Mouse (Mus musculus) intestine, embryonic 14.5 days (tissue): ENCODE results near the gene Npm3. TPM values are rescaled to one million over a fixed set of nuclear protein-coding genes. Genes with fewer than 3 reads are reported as not detected.

Source experiments
- ATAC-seq: fragments of 200-750 bp; cut with Nextera tagmentation; replicated peaks from 2 replicates; pipeline ENCODE4 v1.8.0; 2017; ENCODE audit warnings: low read depth, moderate number of reproducible peaks, moderate TSS enrichment, moderate library complexity; ENCODE audit not compliant: low FRiP score, low TSS enrichment
- DNase-seq: peaks from one replicate; pipeline ENCODE4 v3.0.0-alpha.2; 2018; ENCODE audit warnings: low spot score
- H3K27ac ChIP-seq: fragments of 300-500 bp; sonication (generic); 2 replicates; pipeline ENCODE4 v1.5.1; 2014; ENCODE audit warnings: low read depth, mild to moderate bottlenecking, control low read depth
- H3K27me3 ChIP-seq: fragments of 300-500 bp; sonication (generic); replicated peaks from 2 replicates; pipeline ENCODE4 v1.6.1; 2014; ENCODE audit warnings: low read length, control low read depth; ENCODE audit not compliant: control insufficient read depth, insufficient read depth
- H3K36me3 ChIP-seq: fragments of 300-500 bp; sonication (generic); 2 replicates; pipeline ENCODE4 v1.6.1; 2014; ENCODE audit warnings: low read length, control low read depth; ENCODE audit not compliant: control insufficient read depth, insufficient read depth
- H3K4me1 ChIP-seq: fragments of 300-500 bp; sonication (generic); replicated peaks from 2 replicates; pipeline ENCODE4 v1.6.1; 2014; ENCODE audit warnings: low read length, control low read depth, mixed read lengths; ENCODE audit not compliant: control insufficient read depth, insufficient read depth
- H3K4me2 ChIP-seq: fragments of 300-500 bp; sonication (generic); 2 replicates; pipeline ENCODE4 v1.6.1; 2014; ENCODE audit warnings: low read length
- H3K4me3 ChIP-seq: fragments of 300-500 bp; sonication (generic); 2 replicates; pipeline ENCODE4 v1.5.1; 2014; ENCODE audit warnings: low read depth, low read length, control low read depth, mixed read lengths
- H3K9ac ChIP-seq: fragments of 300-500 bp; sonication (generic); 2 replicates; pipeline ENCODE4 v1.6.1; 2014; ENCODE audit warnings: mild to moderate bottlenecking, low read length
- H3K9me3 ChIP-seq: fragments of 300-500 bp; sonication (generic); 2 replicates; pipeline ENCODE4 v1.6.1; 2016; ENCODE audit warnings: low read length, control low read depth; ENCODE audit not compliant: control insufficient read depth
- WGBS: fragments of 180-500 bp; shearing (Covaris S2); extraction: QIAGEN DNeasy Blood & Tissue Kit; methylation state at CpG from one replicate; pipeline ENCODE4 v1.1.7; 2014; 5-methylcytosine and 5-hydroxymethylcytosine counted together
- polyA plus RNA-seq: library from polyadenylated mRNA; unstranded; fragments of >200 nt; fragmentation: Nextera tagmentation; extraction: Ambion mirVana; gene quantifications from 2 replicates; pipeline ENCODE4 v1.2.1, GENCODE M21; 2014

Npm3 gene
- polyA plus RNA-seq, 1 experiment from 2014 or later: 16.3 TPM

DNA sequence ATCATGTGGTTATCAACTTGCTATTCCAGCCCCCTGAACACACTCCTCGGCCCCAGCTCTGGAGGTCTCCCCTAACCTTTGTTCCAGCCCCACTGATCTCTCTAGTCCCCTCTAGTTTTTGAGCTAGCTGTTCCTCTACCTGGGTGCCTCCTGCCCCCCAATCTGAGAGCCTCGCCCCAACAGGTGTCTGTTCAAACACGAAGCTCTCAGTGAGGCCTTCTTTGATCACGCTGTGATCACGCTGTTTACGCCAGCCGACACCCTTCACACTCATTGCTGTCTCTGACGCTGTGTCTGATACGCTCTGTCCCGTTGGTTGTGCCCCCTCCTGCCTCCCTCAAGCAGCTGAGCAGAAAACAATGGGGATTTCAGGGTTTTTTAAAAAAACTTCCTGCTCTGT, 15.8 kb downstream of the Npm3 start:
- Histone ChIP-seq H3K36me3 (no peaks in the 10 kb centered on the region), H3K27ac (no peak overlapping the region), H3K9ac (no peak overlapping the region), H3K4me3 (no peak overlapping the region), H3K4me1 (peaks cover 5% of the 10 kb centered on the region), H3K27me3 (peaks cover 45% of the 10 kb centered on the region), H3K9me3 (no peaks in the 10 kb centered on the region), H3K4me2 (no peak overlapping the region)
- DNase-seq (no peak), ATAC-seq (no peak)
- WGBS: 11% methylated on average over 10 of the region's 10 CpGs

DNA sequence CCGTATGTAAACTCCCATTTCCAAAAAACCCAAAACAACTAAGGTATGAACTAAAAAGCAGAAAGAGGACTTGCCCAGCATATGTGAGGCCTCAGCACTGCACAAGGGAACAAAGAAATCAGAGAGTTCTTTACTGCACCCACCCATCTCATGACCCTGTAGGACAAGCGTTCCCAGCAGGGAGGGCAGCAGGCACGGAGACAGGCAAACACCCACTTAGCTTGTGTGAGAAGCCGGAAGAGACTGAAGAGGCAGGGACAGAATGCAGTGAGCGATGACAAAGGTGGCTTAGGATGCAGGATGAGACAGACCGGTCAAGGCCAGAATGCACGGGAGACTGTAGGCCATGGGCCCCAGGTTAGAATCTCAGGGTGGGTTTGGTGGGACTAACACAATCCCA, 17.7 kb downstream of the Npm3 start:
- Histone ChIP-seq H3K4me3 (no peak overlapping the region), H3K4me2 (no peak overlapping the region), H3K4me1 (no peaks in the 10 kb centered on the region; the same call in 1 of the 2 replicates), H3K36me3 (no peaks in the 10 kb centered on the region), H3K27ac (no peak overlapping the region), H3K27me3 (peaks cover 27% of the 10 kb centered on the region), H3K9ac (no peak overlapping the region), H3K9me3 (no peaks in the 10 kb centered on the region)
- WGBS: 82% methylated on average over 7 of the region's 7 CpGs
- no peak for ATAC-seq
- DNase-seq: no peak

DNA sequence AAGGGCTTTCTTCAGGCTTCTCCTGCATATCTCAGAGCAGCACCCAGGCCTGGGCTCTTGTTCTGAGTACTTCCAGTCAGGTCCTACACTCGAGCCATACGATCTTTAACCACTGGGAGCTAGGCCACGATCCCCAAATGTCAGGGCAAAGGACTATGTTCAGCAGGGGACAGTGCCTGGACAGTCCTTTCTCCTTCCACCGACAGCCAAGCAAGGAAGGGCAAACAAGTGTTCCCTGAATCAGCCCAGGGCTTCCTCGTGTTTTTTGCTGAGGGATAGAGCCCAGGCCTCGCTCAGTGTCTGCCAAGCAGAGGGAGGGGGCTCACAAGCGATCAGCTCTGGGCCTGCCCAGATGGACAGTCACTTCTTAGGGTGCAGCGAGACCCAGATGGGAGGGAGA, 19.3 kb downstream of the Npm3 start:
- Histone ChIP-seq H3K4me1 (no peaks in the 10 kb centered on the region), H3K4me2 (no peak overlapping the region), H3K9ac (no peak overlapping the region), H3K9me3 (no peaks in the 10 kb centered on the region), H3K27me3 (peaks cover 19% of the 10 kb centered on the region), H3K4me3 (no peak overlapping the region), H3K36me3 (no peaks in the 10 kb centered on the region), H3K27ac (no peak overlapping the region)
- DNase-seq (no peak), ATAC-seq (no peak)
- WGBS: 84% methylated on average over 8 of the region's 8 CpGs

DNA sequence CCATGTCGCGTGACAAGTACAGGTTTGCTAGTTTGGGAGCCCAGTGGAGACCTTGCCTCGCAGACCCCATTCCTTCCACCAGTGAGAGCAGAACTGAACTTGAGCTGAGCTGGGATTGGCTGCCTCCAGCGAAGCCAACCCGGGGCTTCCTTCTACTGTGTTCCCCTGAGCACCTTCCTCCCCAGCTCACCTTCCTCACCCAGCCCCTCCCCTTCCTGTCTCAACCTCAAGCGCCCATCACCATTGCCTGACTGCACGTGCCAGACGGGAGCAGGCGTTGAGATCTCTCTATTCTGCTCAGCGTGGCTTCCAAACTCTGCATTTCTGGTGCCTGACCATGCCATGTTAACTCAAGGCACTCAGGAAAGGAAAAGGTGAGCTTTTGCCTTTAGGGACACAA, 22.2 kb downstream of the Npm3 start:
- ATAC-seq (no peak), DNase-seq (no peak)
- Histone ChIP-seq H3K27me3 (no peaks in the 10 kb centered on the region), H3K27ac (no peak overlapping the region), H3K4me3 (no peak overlapping the region), H3K4me1 (no peaks in the 10 kb centered on the region), H3K9ac (no peak overlapping the region), H3K9me3 (no peaks in the 10 kb centered on the region), H3K36me3 (no peaks in the 10 kb centered on the region), H3K4me2 (no peak overlapping the region)
- WGBS: 74% methylated on average over 10 of the region's 10 CpGs

DNA sequence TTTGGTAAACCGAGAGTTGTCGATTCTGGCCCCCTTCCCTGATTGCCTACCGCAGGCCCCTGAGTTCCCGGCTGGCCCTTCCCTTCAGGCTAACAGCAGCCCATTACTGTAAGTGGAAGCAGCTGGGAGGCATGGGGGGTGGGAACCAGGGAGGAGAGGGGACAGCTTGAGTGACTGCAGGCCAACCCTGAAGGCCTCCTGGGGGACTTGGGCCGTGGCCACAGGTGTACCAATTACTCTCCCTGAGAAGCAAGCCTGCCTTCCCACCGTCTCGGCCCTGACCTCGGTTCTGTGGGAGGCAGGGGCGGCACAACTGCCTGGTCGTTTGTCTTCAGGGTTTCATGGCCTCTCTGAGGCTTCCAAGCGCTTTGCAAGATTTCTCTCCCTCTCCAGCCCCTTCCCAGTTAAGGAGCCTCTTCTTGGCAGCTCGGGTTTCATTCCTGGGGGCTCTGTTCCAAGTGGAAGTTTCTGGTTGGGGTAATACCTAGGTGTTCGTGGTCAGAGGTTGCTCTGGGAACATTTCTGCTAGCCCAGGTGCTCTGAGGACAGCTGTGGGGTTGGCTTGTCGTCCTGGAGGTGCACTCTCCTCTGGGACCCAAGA, 23.6 kb downstream of the Npm3 start:
- no peaks in the 10 kb centered on the region for H3K9me3 ChIP-seq
- ATAC-seq: no peak
- H3K4me1 ChIP-seq: no peaks in the 10 kb centered on the region
- H3K27ac ChIP-seq: no peak overlapping the region
- no peaks in the 10 kb centered on the region for H3K36me3 ChIP-seq
- DNase-seq: no peak
- 21% methylated on average over 14 of the region's 14 CpGs for WGBS
- no peak overlapping the region for H3K9ac ChIP-seq
- H3K4me2 ChIP-seq: no peak overlapping the region
- no peak overlapping the region for H3K4me3 ChIP-seq
- H3K27me3 ChIP-seq: no peaks in the 10 kb centered on the region

DNA sequence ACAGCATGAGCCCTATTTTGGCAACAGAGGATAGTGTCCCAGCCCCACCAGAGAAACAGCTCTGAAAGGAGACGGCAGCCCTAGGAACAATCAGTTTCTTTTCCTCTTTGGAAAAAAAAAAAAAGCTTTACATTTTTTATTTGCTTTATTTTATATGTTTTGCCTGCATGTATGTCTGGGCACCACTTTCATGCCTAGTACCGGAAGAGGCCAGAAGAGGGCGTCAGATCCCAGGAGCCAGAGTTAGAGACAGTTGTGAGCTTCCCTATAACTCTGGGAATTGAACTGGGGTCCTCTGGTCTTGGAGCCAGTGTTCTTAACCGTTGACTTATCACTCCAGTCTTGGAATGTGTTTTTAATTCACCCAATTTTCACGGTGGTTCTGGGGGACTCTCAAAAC, 27.2 kb downstream of the Npm3 start:
- Histone ChIP-seq H3K9me3 (no peaks in the 10 kb centered on the region), H3K27me3 (no peaks in the 10 kb centered on the region), H3K4me1 (peaks cover 5% of the 10 kb centered on the region; the same call in 1 of the 2 replicates), H3K4me3 (no peak overlapping the region), H3K36me3 (no peaks in the 10 kb centered on the region), H3K4me2 (no peak overlapping the region), H3K9ac (no peak overlapping the region), H3K27ac (no peak overlapping the region)
- DNase-seq (no peak), ATAC-seq (no peak)
- WGBS: 73% methylated on average over 5 of the region's 5 CpGs

DNA sequence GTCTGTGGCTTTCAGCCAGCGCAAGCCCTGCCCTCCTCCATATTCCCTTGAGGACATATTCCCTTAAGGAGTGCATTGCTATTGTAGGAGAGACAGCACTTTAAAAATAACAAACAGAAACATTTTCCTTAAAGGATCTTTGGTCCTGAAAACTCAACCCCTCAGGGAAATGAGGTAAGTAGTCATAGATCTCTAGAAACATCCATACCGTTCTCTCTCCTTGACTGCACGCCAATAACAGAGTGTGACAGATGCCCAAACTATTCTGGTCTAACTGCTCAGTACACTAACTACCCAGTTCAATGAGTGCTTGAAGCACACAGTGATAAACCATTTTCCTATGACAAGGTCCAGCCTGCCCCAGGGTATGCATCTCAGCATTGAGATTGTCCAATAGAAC, 31.1 kb downstream of the Npm3 start:
- Histone ChIP-seq H3K27me3 (0 out of 2 replicates have a peak, but pooled peaks cover 3% of the 10 kb centered on the region), H3K4me1 (peaks cover 5% of the 10 kb centered on the region; the same call in 1 of the 2 replicates), H3K9me3 (no peaks in the 10 kb centered on the region), H3K9ac (no peak overlapping the region), H3K4me3 (no peak overlapping the region), H3K36me3 (no peaks in the 10 kb centered on the region), H3K27ac (no peak overlapping the region), H3K4me2 (no peak overlapping the region)
- DNase-seq (no peak), ATAC-seq (no peak)
- 68% methylated on average over 3 of the region's 3 CpGs for WGBS

DNA sequence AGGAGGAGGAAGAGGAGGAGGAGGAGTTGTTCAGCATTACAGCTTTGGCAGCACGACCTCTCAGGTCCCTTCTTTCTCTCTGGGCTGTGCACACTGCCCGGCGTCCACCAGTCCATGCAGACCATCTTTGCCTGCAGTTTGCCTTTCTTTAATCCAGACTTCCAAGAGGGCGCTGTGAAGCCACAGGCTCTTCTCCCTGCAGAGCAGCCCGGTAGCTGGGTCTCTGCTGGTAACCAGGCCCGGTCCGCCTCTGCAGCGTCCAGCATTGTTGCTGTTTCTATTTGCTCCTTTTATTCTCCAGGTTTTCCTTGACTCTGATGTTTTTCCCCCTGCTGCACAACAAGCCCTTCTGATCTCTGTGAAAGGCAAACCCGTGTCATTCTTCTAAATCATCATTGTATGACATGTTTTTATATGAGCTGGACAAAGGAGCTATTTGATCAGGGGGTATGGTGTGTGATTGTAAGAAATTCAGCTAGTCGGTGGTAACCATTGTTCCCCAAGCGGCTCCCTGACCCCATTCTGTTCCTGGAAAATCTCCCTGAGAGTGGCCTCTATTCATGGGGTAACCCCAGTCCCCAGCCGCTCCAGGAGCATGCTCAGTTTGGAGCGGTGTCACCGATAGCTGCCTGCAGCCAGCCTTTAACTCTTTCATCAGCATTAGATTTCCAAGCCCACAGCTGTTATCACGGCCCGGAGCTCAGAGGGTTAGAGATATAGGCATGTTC, 31.7 kb downstream of the Npm3 start:
- H3K27ac ChIP-seq: no peak overlapping the region

DNA sequence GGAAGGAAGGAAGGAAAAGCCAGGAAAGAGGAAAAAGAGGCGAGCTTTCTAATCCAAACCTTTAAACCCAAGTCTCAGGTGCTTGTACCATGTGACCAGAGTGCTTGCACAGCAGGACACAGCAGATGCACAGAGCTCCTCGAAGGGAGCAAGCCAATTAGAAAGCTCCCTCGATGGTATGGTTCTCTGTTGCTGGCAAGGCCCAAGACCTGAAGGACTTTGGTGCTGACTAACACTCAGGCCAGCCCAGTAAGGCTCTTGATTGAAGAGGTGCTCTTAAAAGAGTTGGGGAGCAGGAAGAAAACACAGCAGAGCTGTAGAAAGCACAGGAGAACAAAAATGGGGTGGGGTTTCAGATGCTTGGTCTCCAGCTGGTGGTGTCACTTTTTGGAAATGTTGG, 40.7 kb downstream of the Npm3 start:
- DNase-seq: no peak
- ATAC-seq: no peak
- Histone ChIP-seq H3K27ac (no peak overlapping the region), H3K4me1 (no peaks in the 10 kb centered on the region), H3K36me3 (no peaks in the 10 kb centered on the region), H3K4me3 (no peak overlapping the region), H3K4me2 (no peak overlapping the region), H3K27me3 (no peaks in the 10 kb centered on the region), H3K9ac (no peak overlapping the region), H3K9me3 (no peaks in the 10 kb centered on the region)
- 75% methylated on average over 3 of the region's 3 CpGs for WGBS

More for the DNA sequence above, 31.7 kb downstream of the Npm3 start:
- DNase-seq (peak; percentile 70), ATAC-seq (no peak)
- H3K9me3 ChIP-seq: no peaks in the 10 kb centered on the region
- no peak overlapping the region for H3K4me3 ChIP-seq
- H3K4me1 ChIP-seq: peaks cover 5% of the 10 kb centered on the region; the same call in 1 of the 2 replicates
- 0 out of 2 replicates have a peak, but pooled peaks cover 3% of the 10 kb centered on the region for H3K27me3 ChIP-seq
- no peak overlapping the region for H3K9ac ChIP-seq
- no peaks in the 10 kb centered on the region for H3K36me3 ChIP-seq
- 17% methylated on average over 16 of the region's 16 CpGs for WGBS
- peak overlapping the region; percentile 18 for H3K4me2 ChIP-seq
